Mouse (Mus musculus) adipocyte (in vitro differentiated cells): Measurements from ENCODE around the gene Krt39.

Experiments
- DNase-seq: peaks from one replicate; pipeline ENCODE4 v3.0.0-alpha.2; 2016; ENCODE audit warnings: low spot score

Krt39 gene

GRCm38 (mm10) chr11:99471946-99472345 lies 49.2 kb downstream of the Krt39 start:
- DNase-seq = no peak

- no peak for DNase-seq
These were observed 51.9 kb downstream of the Krt39 start for GRCm38 (mm10) chr11:99469228-99469627.

GRCm38 (mm10) chr11:99468566-99468965 lies 52.6 kb downstream of the Krt39 start:
- DNase-seq = no peak

- no peak for DNase-seq
These were observed 54.8 kb downstream of the Krt39 start for GRCm38 (mm10) chr11:99466316-99466715.

- DNase-seq = peak; percentile 89
These were observed 56.3 kb downstream of the Krt39 start for GRCm38 (mm10) chr11:99464836-99465235.
